Mouse (Mus musculus) intestine, embryonic 15.5 days (tissue): ENCODE data around the gene Nans. TPM values are rescaled to one million over a fixed set of nuclear protein-coding genes. Genes with fewer than 3 reads are reported as not detected.
A peak's percentile ranks its signal among the peaks of the same experiment; 100 is the strongest.

ENCODE experiments used
- ATAC-seq: fragments of 200-750 bp; cut with Nextera tagmentation; 2 replicates; pipeline ENCODE4 v1.8.0; 2017; ENCODE audit warnings: moderate TSS enrichment, moderate library complexity
- H3K27ac ChIP-seq: fragments of 300-500 bp; sonication (generic); 2 replicates; pipeline ENCODE4 v1.5.1; 2015; ENCODE audit warnings: mild to moderate bottlenecking, inconsistent platforms
- H3K27me3 ChIP-seq: fragments of 300-500 bp; sonication (generic); replicated peaks from 2 replicates; pipeline ENCODE4 v1.6.1; 2015; ENCODE audit warnings: inconsistent platforms
- H3K36me3 ChIP-seq: fragments of 300-500 bp; sonication (generic); 2 replicates; pipeline ENCODE4 v1.6.1; 2015; ENCODE audit warnings: inconsistent platforms
- H3K4me1 ChIP-seq: fragments of 300-500 bp; sonication (generic); replicated peaks from 2 replicates; pipeline ENCODE4 v1.6.1; 2015; ENCODE audit warnings: inconsistent platforms
- H3K4me2 ChIP-seq: fragments of 300-500 bp; sonication (generic); replicated peaks from 2 replicates; pipeline ENCODE4 v1.6.1; 2015; ENCODE audit warnings: mild to moderate bottlenecking, inconsistent platforms
- H3K4me3 ChIP-seq: fragments of 300-500 bp; sonication (generic); replicated peaks from 2 replicates; pipeline ENCODE4 v1.5.1; 2015; ENCODE audit warnings: inconsistent platforms
- H3K9ac ChIP-seq: fragments of 300-500 bp; sonication (generic); 2 replicates; pipeline ENCODE4 v1.6.1; 2015; ENCODE audit warnings: inconsistent platforms
- H3K9me3 ChIP-seq: fragments of 300-500 bp; sonication (generic); 2 replicates; pipeline ENCODE4 v1.6.1; 2016; ENCODE audit warnings: inconsistent platforms
- WGBS: fragments of 180-500 bp; shearing (Covaris S2); methylation state at CpG from one replicate; pipeline ENCODE4 v1.1.7; 2015; 5-methylcytosine and 5-hydroxymethylcytosine counted together
- polyA plus RNA-seq: library from polyadenylated mRNA; unstranded; fragments of >200 nt; fragmentation: Nextera tagmentation; extraction: Ambion mirVana; gene quantifications from 2 replicates; pipeline ENCODE4 v1.2.1, GENCODE M21; 2015

Nans gene
- 102 and 113 TPM in 2 replicates for polyA plus RNA-seq

GRCm38 (mm10) chr4:46489028-46489925, at the start of gene Nans:
Gene Nans (plus strand): TSS chr4:46489248.
- Histone ChIP-seq H3K4me2 (peak within 1 kb of the TSS; percentile 62), H3K4me1 (peaks cover 9% of the 10 kb centered on the region; the same call in 1 of the 2 replicates), H3K4me3 (peak within 1 kb of the TSS; percentile 89), H3K9me3 (no peaks in the 10 kb centered on the region), H3K9ac (peak within 1 kb of the TSS; percentile 86), H3K27me3 (no peaks in the 10 kb centered on the region), H3K36me3 (peaks cover 16% of the 10 kb centered on the region), H3K27ac (peak within 1 kb of the TSS; percentile 74)
- WGBS = under 1% methylated on average over 58 of the region's 58 CpGs
- peak; percentile 99 for ATAC-seq

- H3K4me1 ChIP-seq = no peaks in the 10 kb centered on the region
- no peak overlapping the region for H3K9ac ChIP-seq
- H3K27ac ChIP-seq = no peak overlapping the region
- ATAC-seq = no peak
- WGBS = 70% methylated on average over 4 of the region's 4 CpGs
- H3K4me3 ChIP-seq = no peak overlapping the region
- no peaks in the 10 kb centered on the region for H3K27me3 ChIP-seq
- no peaks in the 10 kb centered on the region for H3K36me3 ChIP-seq
- no peak overlapping the region for H3K4me2 ChIP-seq
- H3K9me3 ChIP-seq = no peaks in the 10 kb centered on the region
Measured at GRCm38 (mm10) chr4:46442501-46442900, 46.5 kb upstream of the Nans start.

- Histone ChIP-seq H3K4me2 (no peak overlapping the region), H3K27me3 (no peaks in the 10 kb centered on the region), H3K9ac (no peak overlapping the region), H3K4me1 (no peaks in the 10 kb centered on the region), H3K9me3 (no peaks in the 10 kb centered on the region), H3K27ac (no peak overlapping the region), H3K4me3 (no peak overlapping the region), H3K36me3 (no peaks in the 10 kb centered on the region)
- peak; percentile 57; the same call in 1 of the 2 replicates for ATAC-seq
- WGBS = 51% methylated on average over 9 of the region's 9 CpGs
Measured at GRCm38 (mm10) chr4:46445237-46445945, 43.7 kb upstream of the Nans start.

- Histone ChIP-seq H3K4me1 (no peaks in the 10 kb centered on the region), H3K9me3 (no peaks in the 10 kb centered on the region), H3K27ac (no peak overlapping the region), H3K4me2 (no peak overlapping the region), H3K9ac (no peak overlapping the region), H3K27me3 (no peaks in the 10 kb centered on the region), H3K4me3 (no peak overlapping the region), H3K36me3 (no peaks in the 10 kb centered on the region)
- WGBS = 44% methylated on average over 1 of the region's 1 CpGs
- ATAC-seq = no peak
Measured at GRCm38 (mm10) chr4:46447461-46447860, 41.6 kb upstream of the Nans start.

GRCm38 (mm10) chr4:46448886-46449285, 40.2 kb upstream of the Nans start:
- WGBS = 48% methylated on average over 6 of the region's 6 CpGs
- H3K4me2 ChIP-seq = no peak overlapping the region
- H3K27me3 ChIP-seq = no peaks in the 10 kb centered on the region
- H3K9ac ChIP-seq = no peak overlapping the region
- H3K9me3 ChIP-seq = no peaks in the 10 kb centered on the region
- H3K36me3 ChIP-seq = no peaks in the 10 kb centered on the region
- H3K4me3 ChIP-seq = no peak overlapping the region
- H3K27ac ChIP-seq = no peak overlapping the region
- 0 out of 2 replicates have a peak, but pooled peaks cover 4% of the 10 kb centered on the region for H3K4me1 ChIP-seq
- ATAC-seq = no peak

GRCm38 (mm10) chr4:46450020-46450518, 39.0 kb upstream of the Nans start:
- H3K9me3 ChIP-seq = no peaks in the 10 kb centered on the region
- H3K4me1 ChIP-seq = peaks cover 12% of the 10 kb centered on the region
- H3K9ac ChIP-seq = peak overlapping the region; percentile 98
- H3K27me3 ChIP-seq = no peaks in the 10 kb centered on the region
- H3K4me3 ChIP-seq = peak overlapping the region; percentile 94
- H3K36me3 ChIP-seq = no peaks in the 10 kb centered on the region
- H3K4me2 ChIP-seq = peak overlapping the region; percentile 81
- WGBS = 19% methylated on average over 7 of the region's 7 CpGs
- peak overlapping the region; percentile 100 for H3K27ac ChIP-seq
- ATAC-seq = no peak

- Histone ChIP-seq H3K9ac (peak within 1 kb of the TSS; percentile 98), H3K27me3 (no peaks in the 10 kb centered on the region), H3K4me3 (peak within 1 kb of the TSS; percentile 94), H3K4me1 (peaks cover 14% of the 10 kb centered on the region), H3K9me3 (no peaks in the 10 kb centered on the region), H3K36me3 (no peaks in the 10 kb centered on the region), H3K4me2 (peak within 1 kb of the TSS; percentile 81), H3K27ac (peak within 1 kb of the TSS; percentile 100)
- ATAC-seq = peak; percentile 95
- under 1% methylated on average over 53 of the region's 66 CpGs for WGBS
Measured at GRCm38 (mm10) chr4:46450519-46451131, 38.4 kb upstream of the Nans start, which contains the start of gene Anp32b. Gene Anp32b (plus strand): TSS chr4:46450902.

GRCm38 (mm10) chr4:46451240-46451757, 37.7 kb upstream of the Nans start:
- ATAC-seq = peak; percentile 49
- Histone ChIP-seq H3K9ac (peak overlapping the region; percentile 98), H3K4me2 (peak overlapping the region; percentile 81), H3K4me3 (peak overlapping the region; percentile 94), H3K36me3 (no peaks in the 10 kb centered on the region), H3K27me3 (no peaks in the 10 kb centered on the region), H3K9me3 (no peaks in the 10 kb centered on the region), H3K4me1 (peaks cover 14% of the 10 kb centered on the region), H3K27ac (peak overlapping the region; percentile 100)
- WGBS = under 1% methylated on average over 57 of the region's 70 CpGs

- Histone ChIP-seq H3K9me3 (no peaks in the 10 kb centered on the region), H3K9ac (peak overlapping the region; percentile 98), H3K4me2 (peak overlapping the region; percentile 80), H3K27ac (peak overlapping the region; percentile 100), H3K36me3 (no peaks in the 10 kb centered on the region), H3K4me1 (peaks cover 18% of the 10 kb centered on the region), H3K4me3 (peak overlapping the region; percentile 94), H3K27me3 (no peaks in the 10 kb centered on the region)
- WGBS = under 1% methylated on average over 98 of the region's 111 CpGs
- ATAC-seq = peak; percentile 50
Measured at GRCm38 (mm10) chr4:46451758-46452480, 37.1 kb upstream of the Nans start.

- H3K9me3 ChIP-seq = no peaks in the 10 kb centered on the region
- 0% methylated on average over 19 of the region's 19 CpGs for WGBS
Measured at GRCm38 (mm10) chr4:46452481-46452850, 36.6 kb upstream of the Nans start.

More at GRCm38 (mm10) chr4:46452481-46452850, 36.6 kb upstream of the Nans start:
- peak overlapping the region; percentile 94 for H3K4me3 ChIP-seq
- no peaks in the 10 kb centered on the region for H3K36me3 ChIP-seq
- H3K4me2 ChIP-seq = peak overlapping the region; percentile 80
- ATAC-seq = peak; percentile 54
- H3K9ac ChIP-seq = peak overlapping the region; percentile 98
- peaks cover 18% of the 10 kb centered on the region for H3K4me1 ChIP-seq
- H3K27ac ChIP-seq = peak overlapping the region; percentile 100
- no peaks in the 10 kb centered on the region for H3K27me3 ChIP-seq
